Mouse (Mus musculus) inflammation-experienced regulatory T-cells, adult 6 months (primary cell): ENCODE measurements around the gene Pacs2. TPM values are rescaled to one million over a fixed set of nuclear protein-coding genes. Genes with fewer than 3 reads are reported as not detected.

ENCODE experiments used
- ATAC-seq: one replicate; pipeline ENCODE4 v1.8.0; 2017
- polyA plus RNA-seq, 3 experiments: library from polyadenylated mRNA; unstranded; fragments of 100-300 nt; shearing (Covaris generic); gene quantifications; one replicate each; pipeline ENCODE4 v1.2.1; 2017

The Pacs2 gene
- polyA plus RNA-seq = 1 to 10 TPM; 5.0 to 8.6 (median 6.8) TPM

DNA sequence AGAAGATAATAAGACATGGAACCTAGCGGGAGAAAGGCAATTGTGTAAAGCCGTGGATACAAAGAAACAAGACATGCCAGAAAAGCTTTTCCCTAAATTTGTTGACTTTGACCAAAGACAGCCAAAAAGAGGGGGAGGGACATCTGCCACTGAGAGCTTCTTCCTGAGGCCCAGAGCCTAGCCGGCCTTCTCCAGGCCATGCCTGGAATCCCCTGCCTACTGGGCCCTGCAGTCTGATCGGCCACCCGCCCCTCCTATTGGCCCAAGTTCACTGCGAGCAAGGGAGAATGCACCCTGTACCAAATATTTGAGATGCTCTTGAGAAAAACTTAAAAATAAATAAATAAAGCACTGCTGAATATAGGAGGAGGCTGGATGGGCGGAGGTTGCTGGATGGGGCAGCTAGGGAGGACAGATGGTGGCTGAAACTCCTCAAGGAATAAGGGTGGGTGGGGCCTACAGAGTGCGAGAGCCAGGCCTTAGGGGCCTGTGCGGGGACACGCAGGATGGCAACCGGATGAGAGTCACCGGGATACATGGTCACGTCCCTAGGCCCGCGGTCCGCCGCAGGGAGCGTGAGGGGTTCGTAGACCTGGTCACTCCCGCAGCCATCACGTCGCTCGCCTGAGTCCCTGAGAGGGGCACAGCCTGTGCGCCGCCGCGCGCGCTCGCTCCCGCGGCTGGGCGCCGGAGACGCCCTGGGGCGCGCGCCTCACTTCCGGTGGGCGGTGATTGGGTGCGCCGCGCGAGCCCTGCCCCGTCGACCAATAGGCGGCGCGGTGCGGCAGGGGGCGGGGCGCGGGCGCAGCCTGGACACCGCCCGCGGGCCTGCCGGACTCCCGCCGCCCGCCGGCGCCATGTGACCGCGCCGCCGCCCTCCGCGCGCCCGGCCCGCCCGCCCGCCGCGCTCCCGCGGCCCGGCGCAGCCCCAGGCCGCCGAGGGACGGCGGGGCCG, at the start of gene Pacs2:
Pacs2 (plus strand) TSS at position 905 of the 955 bp plus-strand sequence.
- peak; percentile 80 for ATAC-seq

GRCm38 (mm10) chr12:112965783-112966182, 48.5 kb upstream of the Pacs2 start:
- no peak for ATAC-seq

- no peak for ATAC-seq
These were observed 45.4 kb upstream of the Pacs2 start for GRCm38 (mm10) chr12:112968943-112969342.

DNA sequence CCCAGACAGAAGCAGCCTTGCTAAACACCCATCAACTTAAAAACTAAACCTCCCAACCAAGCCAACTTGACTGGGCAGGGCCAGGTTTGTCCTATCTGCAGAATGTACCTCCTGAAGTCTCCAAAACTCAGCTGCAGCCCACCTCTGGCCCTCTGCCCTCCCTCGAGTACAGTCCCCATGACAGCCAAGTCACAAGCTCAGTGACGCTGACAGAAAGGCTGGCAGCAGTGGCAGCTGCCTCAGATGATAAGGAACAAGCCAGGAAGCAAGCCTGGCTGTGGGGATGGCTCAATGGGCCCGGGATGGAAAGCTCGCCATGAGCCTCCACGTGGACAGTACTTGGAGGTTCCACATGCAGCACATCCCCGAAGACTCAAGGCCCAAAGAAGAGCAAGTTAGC, 44.7 kb upstream of the Pacs2 start:
- ATAC-seq = no peak

DNA sequence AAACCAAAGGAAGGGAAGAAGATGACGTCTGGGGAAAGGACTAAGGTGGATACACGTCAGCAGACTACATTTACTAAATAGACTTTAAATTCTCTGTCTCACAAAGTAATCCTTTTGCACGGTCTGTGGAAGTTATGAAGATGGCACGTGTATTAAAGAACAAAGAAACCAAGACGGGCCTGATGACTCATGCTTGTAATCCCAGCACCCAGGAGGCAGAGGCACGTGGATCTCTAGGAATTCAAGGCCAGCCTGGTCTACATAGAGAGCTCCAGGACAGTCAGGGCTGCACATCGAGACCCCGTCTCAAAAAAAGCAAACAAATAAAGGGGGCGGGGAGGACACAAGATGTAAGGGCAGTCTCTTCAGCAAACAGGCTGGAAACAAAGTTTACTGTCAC, 39.6 kb upstream of the Pacs2 start:
- no peak for ATAC-seq

- ATAC-seq = peak; percentile 96
These were observed 37.8 kb upstream of the Pacs2 start, which contains the start of gene Btbd6 for GRCm38 (mm10) chr12:112976371-112977073. Gene Btbd6, plus strand, starts transcription at chr12:112976482.

DNA sequence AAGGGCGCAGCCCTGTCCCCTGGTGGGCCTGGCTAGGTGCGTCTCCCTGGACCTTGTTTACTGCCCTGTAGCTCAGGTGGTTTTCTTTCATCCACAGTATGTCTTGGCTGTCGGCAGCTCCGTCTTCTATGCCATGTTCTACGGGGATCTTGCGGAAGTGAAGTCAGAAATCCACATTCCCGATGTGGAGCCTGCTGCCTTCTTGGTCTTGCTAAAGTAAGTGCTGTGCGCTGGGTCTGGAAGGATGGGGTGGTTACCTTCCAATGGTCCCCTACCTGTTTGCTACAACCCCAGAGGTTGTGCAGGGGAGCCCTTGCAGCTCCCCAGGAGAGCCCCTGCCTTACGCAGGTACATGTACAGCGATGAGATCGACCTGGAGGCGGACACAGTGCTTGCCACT, 37.2 kb upstream of the Pacs2 start:
- no peak for ATAC-seq

GRCm38 (mm10) chr12:112982031-112982430, 32.3 kb upstream of the Pacs2 start:
- no peak for ATAC-seq

- ATAC-seq = peak; percentile 68
These were observed 29.0 kb upstream of the Pacs2 start for GRCm38 (mm10) chr12:112985346-112985745.

GRCm38 (mm10) chr12:112987877-112988276, 26.4 kb upstream of the Pacs2 start:
- no peak for ATAC-seq

- ATAC-seq = no peak
These were observed 23.5 kb upstream of the Pacs2 start for GRCm38 (mm10) chr12:112990706-112991405.

- ATAC-seq = no peak
These were observed 22.9 kb upstream of the Pacs2 start for GRCm38 (mm10) chr12:112991444-112991843.

DNA sequence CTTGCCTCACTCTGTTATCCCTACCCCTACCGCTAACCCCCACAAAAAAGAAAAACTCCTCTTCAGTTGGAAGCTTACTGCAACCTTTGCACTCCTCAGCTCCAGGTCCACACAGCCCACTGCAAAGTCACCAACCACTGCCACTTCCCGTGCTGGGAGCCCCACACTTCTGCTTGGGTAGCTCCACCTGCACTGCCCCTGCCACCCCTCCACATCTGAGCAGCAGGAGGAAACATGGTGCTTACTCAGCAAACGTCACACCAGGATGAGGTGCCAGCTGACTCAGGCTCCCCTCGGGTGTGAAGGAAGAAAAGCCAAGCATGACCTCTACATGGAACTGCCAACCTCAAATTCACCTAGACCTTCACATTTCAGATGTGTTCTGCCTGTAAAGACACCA, 20.2 kb upstream of the Pacs2 start:
- ATAC-seq = no peak

GRCm38 (mm10) chr12:112999569-113000293, 14.6 kb upstream of the Pacs2 start:
- ATAC-seq = no peak

- peak; percentile 96 for ATAC-seq
These were observed 13.8 kb upstream of the Pacs2 start, which contains the start of gene Brf1 for GRCm38 (mm10) chr12:113000294-113001132. Gene Brf1, minus strand, starts transcription at chr12:113000704.

- ATAC-seq = peak; percentile 16
These were observed 13.2 kb upstream of the Pacs2 start for GRCm38 (mm10) chr12:113001133-113001474.

- no peak for ATAC-seq
These were observed 11.6 kb upstream of the Pacs2 start for GRCm38 (mm10) chr12:113002667-113003066.

DNA sequence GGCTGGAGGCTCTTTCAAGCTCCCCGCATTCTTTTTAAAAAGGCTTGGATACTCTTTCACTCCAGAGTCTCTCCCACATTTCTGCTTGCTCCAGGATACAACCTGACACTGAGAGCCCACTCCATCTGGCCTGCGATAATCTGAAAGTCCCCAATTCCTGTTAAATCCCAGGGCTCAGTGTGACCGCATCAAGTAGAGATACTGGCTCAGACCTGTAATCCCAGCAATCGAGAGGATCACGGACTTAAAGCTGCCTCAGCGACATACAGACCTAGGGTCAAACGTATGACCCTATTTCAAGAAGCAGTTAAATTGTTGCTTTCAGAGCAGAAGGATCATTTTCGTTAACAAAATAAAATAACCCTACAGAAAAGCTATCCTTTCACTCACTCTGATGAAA, 10.3 kb upstream of the Pacs2 start:
- no peak for ATAC-seq

DNA sequence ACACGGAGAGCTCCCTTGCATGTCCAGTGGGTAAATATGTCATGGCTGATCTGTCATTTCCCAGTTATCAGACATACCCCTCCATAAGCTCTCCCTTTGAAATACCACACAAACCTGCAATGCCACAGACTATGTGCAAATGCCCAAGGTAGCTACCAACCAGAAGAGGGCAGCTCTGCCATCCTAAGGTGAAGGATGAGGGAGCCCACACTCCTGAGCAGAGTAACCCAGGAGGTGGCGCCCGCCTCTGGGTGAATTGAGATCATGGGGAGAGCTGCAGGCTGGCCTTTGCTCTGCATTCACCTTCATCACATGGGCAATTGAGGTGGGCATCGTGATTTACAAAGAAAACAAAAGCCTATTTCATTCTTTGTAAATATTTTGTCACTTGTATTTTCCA, 9.3 kb upstream of the Pacs2 start:
- peak; percentile 44 for ATAC-seq

DNA sequence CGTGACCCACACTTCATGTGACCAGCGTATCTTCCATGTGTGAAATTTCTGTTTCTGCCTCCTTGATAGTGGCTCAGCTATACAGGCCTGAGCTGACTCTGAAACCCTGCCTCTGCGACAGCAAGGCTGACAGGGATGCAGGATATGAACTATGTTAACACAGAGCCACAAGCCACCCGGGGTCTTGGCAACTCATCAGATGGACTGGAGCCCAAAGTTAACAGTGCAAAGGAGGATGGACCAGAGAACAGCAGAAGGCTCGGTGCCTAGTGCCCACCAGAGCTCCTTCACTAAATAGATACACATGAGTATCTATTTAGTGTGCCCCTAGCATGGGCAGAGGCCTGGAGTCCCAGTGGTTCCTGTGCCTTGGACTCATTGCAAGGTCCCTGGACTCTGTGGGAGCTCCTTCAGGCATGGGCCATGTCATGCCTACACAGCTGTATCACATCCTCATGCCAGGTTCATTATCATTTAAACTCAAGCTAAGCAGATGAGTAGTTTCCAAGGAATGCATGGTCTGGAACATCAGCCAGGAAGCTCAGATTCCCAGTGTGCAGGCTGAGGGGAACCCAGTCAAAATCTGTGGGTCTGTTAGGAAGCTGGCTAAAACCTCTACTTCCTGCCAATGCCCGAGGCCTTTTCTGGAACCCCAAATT, 2.5 kb upstream of the Pacs2 start:
- ATAC-seq = no peak

DNA sequence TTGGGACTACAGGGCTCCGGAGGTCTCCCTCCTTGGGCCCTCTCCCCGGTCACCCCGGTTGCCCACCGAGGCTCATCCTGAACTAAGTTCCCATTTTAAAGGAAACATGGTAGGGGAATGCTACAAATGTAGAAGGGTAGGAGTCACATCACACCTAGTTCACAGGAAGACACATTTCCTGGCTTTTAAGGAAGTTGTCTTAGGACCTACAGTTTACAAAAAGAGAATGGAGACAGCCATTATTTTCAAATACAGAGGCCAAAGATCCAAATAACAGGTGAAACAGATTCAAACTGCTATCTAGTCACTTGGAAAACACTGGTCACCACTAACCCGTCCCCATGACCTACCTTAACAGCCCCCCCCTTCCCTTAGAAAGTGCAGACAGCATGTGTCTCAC, 1.9 kb upstream of the Pacs2 start:
- no peak for ATAC-seq
